Mouse (Mus musculus): ENCODE data around the gene Vmn1r232. TPM values are rescaled to one million over a fixed set of nuclear protein-coding genes. Genes with fewer than 3 reads are reported as not detected.
A peak's percentile ranks its signal among the peaks of the same experiment; 100 is the strongest.

Gene Vmn1r232
- total and polyA plus RNA-seq, 3 experiments = not detected

DNA sequence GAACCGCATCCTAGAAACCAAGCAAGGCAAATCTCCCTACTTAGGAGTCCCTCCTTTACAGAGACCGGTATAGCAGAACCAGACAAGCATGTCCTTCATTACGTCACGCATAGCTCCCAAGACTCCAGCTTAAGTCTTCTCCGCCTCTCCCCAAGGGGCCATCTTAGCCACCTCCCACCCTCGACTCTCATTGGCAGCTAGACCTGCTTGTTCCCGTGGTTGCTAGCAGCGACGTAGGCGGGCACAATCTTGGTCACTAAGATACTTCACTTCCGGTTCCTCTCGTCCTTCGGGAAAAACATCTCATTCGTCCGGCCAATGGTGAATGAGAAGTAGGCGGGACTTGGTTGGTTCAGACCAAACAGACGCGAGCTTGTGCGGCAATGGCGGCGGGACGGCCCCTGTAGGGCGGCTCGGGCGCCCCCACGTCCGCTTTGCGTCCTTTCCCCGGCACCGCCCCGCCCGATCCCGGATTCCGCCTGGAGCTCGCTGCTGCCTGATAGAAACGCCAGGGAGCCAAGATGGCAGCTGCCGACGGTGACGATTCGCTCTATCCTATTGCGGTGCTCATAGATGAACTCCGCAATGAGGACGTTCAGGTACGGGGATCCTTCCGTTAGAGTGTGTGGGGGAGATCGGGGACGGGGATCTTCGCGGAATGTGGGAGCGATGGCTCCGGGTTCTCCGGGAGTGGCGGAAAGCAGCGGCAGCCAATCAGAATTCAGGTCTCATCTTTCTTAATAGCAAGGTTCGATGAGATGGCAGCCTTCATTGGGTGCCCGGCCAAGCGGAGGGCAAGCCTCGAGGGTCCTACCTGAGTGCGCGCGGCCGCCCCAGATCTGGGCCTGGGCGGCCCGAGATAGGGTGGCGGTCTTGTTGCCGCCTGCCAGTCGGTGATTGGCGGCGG, 25.7 kb upstream of the Vmn1r232 start, which contains the start of gene Ppp2r1a:
TSS of gene Ppp2r1a (plus strand) at position 327 of the 907 bp plus-strand sequence.
- in situ Hi-C loops (cut with MboI; ENCODE audit: low pct_ligation_motif_present, low pct_unique_long_range_greater_than_20kb, low sequenced_read_pairs) = no loop called here
- dilution Hi-C loops (cut with MboI; ENCODE audit: extremely low pct_ligation_motif_present, extremely low pct_unique_long_range_greater_than_20kb, low sequenced_read_pairs) = no loop called here
- peak within 1 kb of the TSS; percentile 81 to 93 (median 81) for H3K4me3 ChIP-seq (replicated peaks in 1 of 3; ENCODE audit: low read depth in 2 of 3, low read length in 2 of 3, poor library complexity in 1 of 3)
- TF ChIP-seq ETS1 (conservative IDR thresholded peaks at IDR 0.05; ENCODE audit: low read depth, low read length) = peak; percentile 20
- no peak for TF ChIP-seq USF2 (conservative IDR thresholded peaks at IDR 0.05; ENCODE audit: low read depth, low read length)
- TF ChIP-seq CHD2 (IDR thresholded peaks at IDR 0.05; ENCODE audit: low read length) = peak; percentile 31; the same call in 1 of the 2 replicates
- TF ChIP-seq TCF12 (IDR thresholded peaks at IDR 0.05; ENCODE audit: low read depth, low read length) = peak; percentile 69
- peak; percentile 83; the same call in 1 of the 2 replicates for TF ChIP-seq TBP (conservative IDR thresholded peaks at IDR 0.05; ENCODE audit: low read depth, low read length)
- TF ChIP-seq SMC3 (IDR thresholded peaks at IDR 0.05; ENCODE audit: low read depth, low read length) = no peak
- TF ChIP-seq UBTF (IDR thresholded peaks at IDR 0.05; ENCODE audit: low read depth, low read length) = 0 out of 2 replicates have a peak, but pooled peaks have one; percentile 43
- no peak for TF ChIP-seq PAX5 (IDR thresholded peaks at IDR 0.05; ENCODE audit: low read length)
- no peak for TF ChIP-seq SIN3A (IDR thresholded peaks at IDR 0.05; ENCODE audit: low read length)
- TF ChIP-seq RAD21 (IDR thresholded peaks at IDR 0.05; ENCODE audit: low read depth, low read length) = no peak
- 0 out of 2 replicates have a peak, but pooled peaks have one; percentile 17 for TF ChIP-seq MAX (IDR thresholded peaks at IDR 0.05; ENCODE audit: low read length)
- peak; percentile 97 for TF ChIP-seq MXI1 (IDR thresholded peaks at IDR 0.05; ENCODE audit: low read depth, low read length)
- TF ChIP-seq CTCF (conservative IDR thresholded peaks at IDR 0.05 in 1 of 2, IDR thresholded peaks at IDR 0.05 in 1 of 2; ENCODE audit: low read depth in 2 of 2, low read length in 2 of 2) = no peak
- TF ChIP-seq HCFC1 (IDR thresholded peaks at IDR 0.05; ENCODE audit: low read depth, low read length) = peak; percentile 81
- TF ChIP-seq JUND (conservative IDR thresholded peaks at IDR 0.05; ENCODE audit: low read depth, low read length) = 0 out of 2 replicates have a peak, but pooled peaks have one; percentile 53
- no peak for TF ChIP-seq GABPA (IDR thresholded peaks at IDR 0.05; ENCODE audit: insufficient replicate concordance, low read depth, low read length)
- peak; percentile 84 for TF ChIP-seq ELF1 (IDR thresholded peaks at IDR 0.05; ENCODE audit: low read depth, low read length)
- TF ChIP-seq IRF4 (IDR thresholded peaks at IDR 0.05; ENCODE audit: low read depth, low read length) = peak; percentile 33; the same call in 1 of the 2 replicates
- TF ChIP-seq MYC (IDR thresholded peaks at IDR 0.05; ENCODE audit: low read depth, low read length) = peak; percentile 57; the same call in 1 of the 2 replicates
- TF ChIP-seq MEF2A (IDR thresholded peaks at IDR 0.05; ENCODE audit: borderline replicate concordance, low read depth, low read length) = peak; percentile 11; the same call in 1 of the 2 replicates
- TF ChIP-seq POLR2AphosphoS2 (IDR thresholded peaks at IDR 0.05; ENCODE audit: low read depth, low read length) = peak; percentile 52; the same call in 1 of the 2 replicates
- peak; percentile 64; the same call in 1 of the 2 replicates for TF ChIP-seq KAT2A (IDR thresholded peaks at IDR 0.05; ENCODE audit: insufficient replicate concordance, low read length)
- peak; percentile 47 for TF ChIP-seq NELFE (IDR thresholded peaks at IDR 0.05; ENCODE audit: low read depth, low read length)
- TF ChIP-seq ZC3H11A (IDR thresholded peaks at IDR 0.05; ENCODE audit: low read depth, low read length) = no peak
- peak; percentile 80 for TF ChIP-seq MAZ (IDR thresholded peaks at IDR 0.05; ENCODE audit: low read depth, low read length)
- TF ChIP-seq CHD1 (IDR thresholded peaks at IDR 0.05; ENCODE audit: low read depth, low read length) = no peak
- peak; percentile 57; the same call in 1 of the 2 replicates for TF ChIP-seq ZMIZ1 (IDR thresholded peaks at IDR 0.05; ENCODE audit: low read depth, low read length)
- 0 out of 2 replicates have a peak, but pooled peaks have one; percentile 52 for TF ChIP-seq NRF1 (IDR thresholded peaks at IDR 0.05; ENCODE audit: low read depth, low read length)
- TF ChIP-seq JUN (IDR thresholded peaks at IDR 0.05; ENCODE audit: insufficient read depth, low read depth, low read length) = peak; percentile 13; the same call in 1 of the 2 replicates
- no peak for TF ChIP-seq BHLHE40 (IDR thresholded peaks at IDR 0.05; ENCODE audit: low read depth, low read length)
- no peak for TF ChIP-seq RCOR1 (conservative IDR thresholded peaks at IDR 0.05; ENCODE audit: low read depth, low read length)
- no peak for TF ChIP-seq USF1 (IDR thresholded peaks at IDR 0.05; ENCODE audit: low read depth, low read length)
- no peak for TF ChIP-seq E2F4 (IDR thresholded peaks at IDR 0.05; ENCODE audit: insufficient replicate concordance, low read depth, low read length)
- TF ChIP-seq MAFK (IDR thresholded peaks at IDR 0.05; ENCODE audit: insufficient replicate concordance, low read length) = no peak
- TF ChIP-seq ZKSCAN1 (IDR thresholded peaks at IDR 0.05; ENCODE audit: borderline replicate concordance, low read depth, low read length) = no peak
- TF ChIP-seq POLR2A (IDR thresholded peaks at IDR 0.05; ENCODE audit: low read depth, low read length) = peak; percentile 75
- TF ChIP-seq ZNF384 (IDR thresholded peaks at IDR 0.05; ENCODE audit: low read depth, low read length) = no peak

More for the DNA sequence above, 25.7 kb upstream of the Vmn1r232 start, which contains the start of gene Ppp2r1a:
- peak within 1 kb of the TSS; percentile 76 for H3K27ac ChIP-seq (ENCODE audit: insufficient read depth, low read depth)
- H3K79me2 ChIP-seq (replicated peaks; ENCODE audit: control insufficient read depth, extremely low read depth, insufficient read depth, poor library complexity, severe bottlenecking) = peaks cover 46% of the 10 kb centered on the region
- peaks cover 3 to 15% of the 10 kb centered on the region in 2 experiments for H3K36me3 ChIP-seq (replicated peaks in 1 of 2; ENCODE audit: control insufficient read depth in 1 of 2, insufficient read depth in 1 of 2, low read length in 1 of 2)
- H3K4me1 ChIP-seq (ENCODE audit: control insufficient read depth in 1 of 2, insufficient read depth in 2 of 2) = peaks cover 10 to 37% of the 10 kb centered on the region in 2 experiments
- H3K4me2 ChIP-seq (ENCODE audit: insufficient read depth, low read depth, poor library complexity, severe bottlenecking) = peak within 1 kb of the TSS; percentile 86
- H3K9ac ChIP-seq (ENCODE audit: insufficient read depth, low read depth) = peak within 1 kb of the TSS; percentile 88
- no peaks in the 10 kb centered on the region for H3K27me3 ChIP-seq (replicated peaks)
- DNase-seq (ENCODE audit: extremely low read depth) = peak; percentile 99
- H3K9me3 ChIP-seq (replicated peaks; ENCODE audit: low read length) = no peaks in the 10 kb centered on the region
